Mouse (Mus musculus): ENCODE data around the gene Serpinf2. TPM values are rescaled to one million over a fixed set of nuclear protein-coding genes. Genes with fewer than 3 reads are reported as not detected.
A peak's percentile ranks its signal among the peaks of the same experiment; 100 is the strongest.

The Serpinf2 gene
- polyA plus RNA-seq, 2 experiments: 0.53 TPM; not detected in 1

DNA sequence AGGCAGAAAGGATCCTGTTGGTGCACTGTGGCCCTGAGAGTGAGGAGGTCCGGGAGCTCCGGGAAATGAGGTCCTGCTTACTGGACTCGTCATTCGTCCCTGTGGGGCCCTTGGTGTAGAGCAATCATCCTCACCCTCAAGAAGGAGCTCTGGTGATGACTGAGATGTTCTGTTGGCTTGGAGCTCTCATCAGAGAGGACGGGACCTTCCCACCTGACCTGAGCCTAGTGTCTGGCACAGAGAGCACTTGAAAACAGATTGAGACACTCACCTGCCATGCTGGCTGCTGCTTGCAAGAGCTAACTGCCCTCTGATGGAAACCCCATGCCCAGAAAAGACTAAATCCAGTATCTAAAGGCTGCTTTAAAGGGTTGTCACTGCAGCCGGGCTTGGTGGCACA is 34.6 kb downstream of the Serpinf2 start:
- no peaks in the 10 kb centered on the region for H3K27me3 ChIP-seq (ENCODE audit: control insufficient read depth, insufficient read depth, low read length)
- no peak overlapping the region for H3K27ac ChIP-seq (replicated peaks; ENCODE audit: low read depth, low read length)
- H3K4me2 ChIP-seq (replicated peaks; ENCODE audit: low read depth, low read length, severe bottlenecking): no peak overlapping the region
- H3K36me3 ChIP-seq (ENCODE audit: control insufficient read depth, insufficient read depth, low read length): peaks cover 18% of the 10 kb centered on the region
- TF ChIP-seq POLR2A (IDR thresholded peaks at IDR 0.05; ENCODE audit: borderline replicate concordance, extremely low read depth, insufficient read depth, insufficient read length): no peak
- H3K9ac ChIP-seq (ENCODE audit: low read depth, low read length, severe bottlenecking): no peak overlapping the region
- no peak for ATAC-seq (ENCODE audit: low FRiP score, low read depth)
- no peak overlapping the region for H3K4me3 ChIP-seq (replicated peaks; ENCODE audit: low read length)
- no peaks in the 10 kb centered on the region for H3K9me3 ChIP-seq (ENCODE audit: control insufficient read depth, low read length)
- 92% methylated on average over 6 of the region's 6 CpGs for WGBS
- H3K4me1 ChIP-seq (ENCODE audit: control insufficient read depth, insufficient read depth, low read length): no peaks in the 10 kb centered on the region
- DNase-seq (ENCODE audit: low spot score): no peak

GRCm38 (mm10) chr11:75403301-75404052 is 35.9 kb downstream of the Serpinf2 start:
- WGBS: 65% methylated on average over 6 of the region's 6 CpGs
- no peak for ATAC-seq (ENCODE audit: low FRiP score, low read depth)
- Histone ChIP-seq H3K9me3 (ENCODE audit: control insufficient read depth, low read length) (no peaks in the 10 kb centered on the region), H3K4me1 (ENCODE audit: control insufficient read depth, insufficient read depth, low read length) (no peaks in the 10 kb centered on the region), H3K36me3 (ENCODE audit: control insufficient read depth, insufficient read depth, low read length) (peaks cover 10% of the 10 kb centered on the region), H3K9ac (ENCODE audit: low read depth, low read length, severe bottlenecking) (no peak overlapping the region), H3K27me3 (ENCODE audit: control insufficient read depth, insufficient read depth, low read length) (no peaks in the 10 kb centered on the region), H3K4me3 (replicated peaks; ENCODE audit: low read length) (no peak overlapping the region), H3K27ac (replicated peaks; ENCODE audit: low read depth, low read length) (no peak overlapping the region), H3K4me2 (replicated peaks; ENCODE audit: low read depth, low read length, severe bottlenecking) (no peak overlapping the region)
- DNase-seq (ENCODE audit: low spot score): no peak
- no peak for TF ChIP-seq POLR2A (IDR thresholded peaks at IDR 0.05; ENCODE audit: borderline replicate concordance, extremely low read depth, insufficient read depth, insufficient read length)

DNA sequence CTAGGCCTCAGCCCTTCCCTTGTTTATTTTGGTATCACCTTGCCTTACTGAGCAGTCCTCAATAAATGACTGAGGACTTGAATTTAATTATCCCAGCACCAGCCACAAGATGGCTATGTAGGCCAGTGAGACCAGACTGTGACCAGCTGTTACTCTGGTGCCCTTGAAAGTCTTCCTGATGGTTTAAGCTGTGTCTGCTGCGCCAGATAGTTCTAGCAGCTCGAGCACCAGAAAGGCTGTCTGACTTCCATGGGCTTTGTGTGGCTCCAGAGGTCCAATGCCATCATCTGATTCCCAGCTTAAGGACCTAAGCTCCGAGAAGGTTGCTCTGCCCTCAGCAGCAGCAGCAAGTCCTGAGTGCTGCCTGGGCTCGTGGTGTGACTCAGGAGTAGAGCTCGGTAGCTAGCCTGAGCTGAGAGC is 37.1 kb downstream of the Serpinf2 start:
- peak; percentile 82 for ATAC-seq (ENCODE audit: low FRiP score, low read depth)
- Histone ChIP-seq H3K9ac (ENCODE audit: low read depth, low read length, severe bottlenecking) (no peak overlapping the region), H3K36me3 (ENCODE audit: control insufficient read depth, insufficient read depth, low read length) (peaks cover 10% of the 10 kb centered on the region), H3K27me3 (ENCODE audit: control insufficient read depth, insufficient read depth, low read length) (no peaks in the 10 kb centered on the region), H3K27ac (replicated peaks; ENCODE audit: low read depth, low read length) (no peak overlapping the region), H3K4me2 (replicated peaks; ENCODE audit: low read depth, low read length, severe bottlenecking) (no peak overlapping the region), H3K9me3 (ENCODE audit: control insufficient read depth, low read length) (no peaks in the 10 kb centered on the region), H3K4me3 (replicated peaks; ENCODE audit: low read length) (no peak overlapping the region), H3K4me1 (ENCODE audit: control insufficient read depth, insufficient read depth, low read length) (no peaks in the 10 kb centered on the region)
- no peak for TF ChIP-seq POLR2A (IDR thresholded peaks at IDR 0.05; ENCODE audit: borderline replicate concordance, extremely low read depth, insufficient read depth, insufficient read length)
- 52% methylated on average over 5 of the region's 5 CpGs for WGBS
- peak; percentile 78 for DNase-seq (ENCODE audit: low spot score)

DNA sequence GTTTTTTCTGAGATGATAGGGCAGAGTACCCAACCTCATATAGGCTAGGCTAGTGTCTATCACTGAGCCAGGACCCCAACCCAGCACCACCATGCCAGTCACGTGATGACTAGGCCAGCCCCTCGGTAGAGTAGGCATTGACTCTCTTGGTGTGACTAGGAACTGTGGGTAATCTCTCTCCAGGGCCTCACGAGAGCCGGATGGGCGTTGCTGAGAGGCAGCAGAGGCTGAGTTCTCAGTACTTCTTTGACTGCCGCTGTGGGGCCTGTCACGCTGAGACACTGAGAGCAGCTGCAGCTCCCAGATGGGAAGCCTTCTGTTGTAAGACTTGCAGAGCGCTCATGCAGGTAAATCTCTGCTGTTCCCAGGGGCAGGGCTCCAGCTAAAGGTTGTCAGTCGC is 39.3 kb downstream of the Serpinf2 start:
- Histone ChIP-seq H3K4me3 (replicated peaks; ENCODE audit: low read length) (no peak overlapping the region), H3K27me3 (ENCODE audit: control insufficient read depth, insufficient read depth, low read length) (no peaks in the 10 kb centered on the region), H3K9ac (ENCODE audit: low read depth, low read length, severe bottlenecking) (no peak overlapping the region), H3K4me2 (replicated peaks; ENCODE audit: low read depth, low read length, severe bottlenecking) (no peak overlapping the region), H3K4me1 (ENCODE audit: control insufficient read depth, insufficient read depth, low read length) (no peaks in the 10 kb centered on the region), H3K27ac (replicated peaks; ENCODE audit: low read depth, low read length) (no peak overlapping the region), H3K9me3 (ENCODE audit: control insufficient read depth, low read length) (no peaks in the 10 kb centered on the region), H3K36me3 (ENCODE audit: control insufficient read depth, insufficient read depth, low read length) (peaks cover 10% of the 10 kb centered on the region)
- ATAC-seq (ENCODE audit: low FRiP score, low read depth): no peak
- no peak for TF ChIP-seq POLR2A (IDR thresholded peaks at IDR 0.05; ENCODE audit: borderline replicate concordance, extremely low read depth, insufficient read depth, insufficient read length)
- no peak for DNase-seq (ENCODE audit: low spot score)
- 78% methylated on average over 9 of the region's 9 CpGs for WGBS

DNA sequence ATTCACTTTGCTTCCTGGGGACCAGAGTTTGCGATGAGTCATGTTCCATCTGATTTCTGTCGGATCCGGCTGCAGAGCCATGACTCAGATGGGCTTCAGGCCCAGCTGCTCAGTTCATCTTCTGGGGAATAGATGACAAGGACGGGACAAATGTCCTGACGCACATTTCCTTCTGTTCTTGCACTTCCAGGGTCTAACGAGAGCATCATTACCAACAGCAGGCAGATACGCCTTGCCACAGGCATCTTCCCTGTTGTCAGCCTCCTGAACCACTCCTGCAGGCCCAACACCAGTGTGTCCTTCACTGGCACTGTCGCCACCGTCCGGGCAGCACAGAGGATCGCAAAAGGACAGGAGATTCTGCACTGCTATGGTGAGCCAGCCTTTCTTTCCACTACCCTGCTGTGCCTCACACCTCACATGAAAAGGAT is 40.0 kb downstream of the Serpinf2 start:
- TF ChIP-seq POLR2A (IDR thresholded peaks at IDR 0.05; ENCODE audit: borderline replicate concordance, extremely low read depth, insufficient read depth, insufficient read length): no peak
- Histone ChIP-seq H3K4me3 (replicated peaks; ENCODE audit: low read length) (no peak overlapping the region), H3K27ac (replicated peaks; ENCODE audit: low read depth, low read length) (no peak overlapping the region), H3K27me3 (ENCODE audit: control insufficient read depth, insufficient read depth, low read length) (no peaks in the 10 kb centered on the region), H3K36me3 (ENCODE audit: control insufficient read depth, insufficient read depth, low read length) (peaks cover 10% of the 10 kb centered on the region), H3K4me2 (replicated peaks; ENCODE audit: low read depth, low read length, severe bottlenecking) (no peak overlapping the region), H3K4me1 (ENCODE audit: control insufficient read depth, insufficient read depth, low read length) (no peaks in the 10 kb centered on the region), H3K9me3 (ENCODE audit: control insufficient read depth, low read length) (no peaks in the 10 kb centered on the region), H3K9ac (ENCODE audit: low read depth, low read length, severe bottlenecking) (no peak overlapping the region)
- DNase-seq (ENCODE audit: low spot score) (no peak), ATAC-seq (ENCODE audit: low FRiP score, low read depth) (no peak)
- 83% methylated on average over 11 of the region's 11 CpGs for WGBS

Data from limb, embryonic 14.5 days (tissue).